Mouse (Mus musculus) liver, adult 2 months (tissue): Measurements from ENCODE around the gene Dst.

Experiments used
- CTCF ChIP-seq: fragments of 200-500 bp; IDR thresholded peaks from 2 replicates; pipeline ENCODE4 v1.5.1; 2011; ENCODE audit warnings: low read depth, low read length, control low read depth
- POLR2A ChIP-seq: fragments of 200-500 bp; IDR thresholded peaks from 2 replicates; pipeline ENCODE4 v1.6.1; 2011; ENCODE audit warnings: low read length, control low read depth; ENCODE audit not compliant: insufficient read depth; ENCODE audit errors: extremely low read depth

DNA sequence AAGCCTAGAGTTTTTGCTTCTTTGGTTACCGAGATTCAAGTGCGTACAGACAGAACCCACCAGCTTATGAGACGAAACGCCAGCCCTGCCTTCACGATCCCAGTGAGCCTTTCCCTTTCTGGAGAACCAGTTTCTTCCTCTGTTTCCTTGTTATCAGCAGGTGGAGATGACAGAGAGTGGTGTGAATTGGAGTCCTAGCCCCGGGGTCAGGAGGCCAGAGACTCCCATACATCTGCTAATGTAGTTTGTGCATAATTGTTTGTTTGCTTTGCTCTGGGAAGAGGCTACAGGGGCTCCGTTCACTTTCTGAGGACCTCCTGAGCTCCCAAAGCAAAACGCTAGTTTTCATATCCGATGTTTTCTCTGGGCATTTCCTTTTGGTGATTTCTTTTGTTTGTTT is 94.9 kb downstream of the Dst start:
- TF ChIP-seq CTCF (no peak), POLR2A (no peak)
